Mouse (Mus musculus) liver, postnatal 0 days (tissue): ENCODE measurements around the gene Arhgap1. TPM values are rescaled to one million over a fixed set of nuclear protein-coding genes. Genes with fewer than 3 reads are reported as not detected.

Experiments used
- ATAC-seq: fragments of 200-750 bp; cut with Nextera tagmentation; 2 replicates; pipeline ENCODE4 v1.8.0; 2017; ENCODE audit warnings: mild to moderate bottlenecking, moderate library complexity
- DNase-seq: peaks from one replicate; pipeline ENCODE4 v3.0.0-alpha.2; 2016
- H3K27ac ChIP-seq: fragments of 300-500 bp; sonication (generic); 2 replicates; pipeline ENCODE4 v1.5.1; 2014; ENCODE audit warnings: antibody characterized with exemption, moderate library complexity, mild to moderate bottlenecking, low read depth
- H3K27me3 ChIP-seq: fragments of 300-500 bp; sonication (generic); 2 replicates; pipeline ENCODE4 v1.6.1; 2014; ENCODE audit warnings: low read length, control low read depth, mixed read lengths; ENCODE audit not compliant: insufficient read depth
- H3K36me3 ChIP-seq: fragments of 300-500 bp; sonication (generic); replicated peaks from 2 replicates; pipeline ENCODE4 v1.6.1; 2014; ENCODE audit warnings: mild to moderate bottlenecking, control low read depth, low read length, moderate library complexity, mixed read lengths; ENCODE audit not compliant: insufficient read depth
- H3K4me1 ChIP-seq: fragments of 300-500 bp; sonication (generic); 2 replicates; pipeline ENCODE4 v1.6.1; 2014; ENCODE audit warnings: antibody characterized with exemption, mild to moderate bottlenecking, control low read depth; ENCODE audit not compliant: insufficient read depth
- H3K4me2 ChIP-seq: fragments of 300-500 bp; sonication (generic); 2 replicates; pipeline ENCODE4 v1.6.1; 2014; ENCODE audit warnings: low read depth, mild to moderate bottlenecking, low read length, moderate library complexity, mixed read lengths
- H3K4me3 ChIP-seq: fragments of 300-500 bp; sonication (generic); 2 replicates; pipeline ENCODE4 v1.5.1; 2014; ENCODE audit warnings: low read depth, low read length
- H3K9ac ChIP-seq: fragments of 300-500 bp; sonication (generic); replicated peaks from 2 replicates; pipeline ENCODE4 v1.6.1; 2014; ENCODE audit warnings: mild to moderate bottlenecking, moderate library complexity
- H3K9me3 ChIP-seq: fragments of 300-500 bp; sonication (generic); 2 replicates; pipeline ENCODE4 v1.6.1; 2016; ENCODE audit warnings: mild to moderate bottlenecking, control low read depth, low read length, mixed read lengths
- CTCF ChIP-seq: sonication (generic); IDR thresholded peaks from 2 replicates; pipeline ENCODE4 v1.5.1; 2016; ENCODE audit warnings: antibody characterized with exemption, low read depth
- EP300 ChIP-seq: IDR thresholded peaks from 2 replicates; pipeline ENCODE4 v1.6.1; 2016; ENCODE audit warnings: antibody characterized with exemption, low read depth, mild to moderate bottlenecking
- WGBS: fragments of 180-500 bp; shearing (Covaris S2); extraction: QIAGEN DNeasy Blood & Tissue Kit; methylation state at CpG from one replicate; pipeline ENCODE4 v1.1.7; 2014; ENCODE audit not compliant: insufficient replicate concordance; 5-methylcytosine and 5-hydroxymethylcytosine counted together
- polyA plus RNA-seq: library from polyadenylated mRNA; unstranded; fragments of >200 nt; fragmentation: Nextera tagmentation; extraction: Ambion mirVana; gene quantifications from 2 replicates; pipeline ENCODE4 v1.2.1, GENCODE M21; 2015

The Arhgap1 gene
- polyA plus RNA-seq, 1 experiment from 2014 or later: 27.3 TPM

DNA sequence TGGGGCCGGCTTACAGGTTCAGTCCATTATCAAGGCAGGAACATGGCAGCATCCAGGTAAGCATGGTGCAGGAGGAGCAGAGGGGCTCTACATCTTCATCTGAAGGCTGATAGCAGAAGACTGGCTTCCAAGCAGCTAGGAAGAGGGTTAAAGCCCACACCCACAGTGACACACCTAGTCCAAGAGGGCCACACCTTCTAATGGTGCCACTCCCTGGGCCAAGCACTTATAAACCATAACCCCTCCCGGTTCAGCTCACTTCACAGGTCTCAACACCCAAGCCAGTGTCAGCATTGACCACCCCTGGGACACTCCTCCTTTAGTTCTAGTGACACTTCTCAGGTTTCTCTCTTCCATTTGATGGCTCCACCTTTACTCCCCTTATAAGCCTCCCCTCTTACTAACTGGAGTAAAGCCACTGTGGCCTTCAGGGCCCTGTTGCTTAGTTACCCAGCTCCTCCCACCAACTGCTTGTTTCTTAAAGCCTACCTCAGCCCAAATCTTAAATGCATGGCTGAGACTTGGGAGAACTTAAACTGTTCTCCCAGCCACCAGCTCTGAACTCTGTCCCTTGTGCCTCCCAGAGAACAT lies 6.7 kb upstream of the Arhgap1 start:
- H3K9ac ChIP-seq: 0 out of 2 replicates have a peak overlapping the region, but pooled peaks have one; percentile 11
- peak overlapping the region; percentile 33; the same call in 1 of the 2 replicates for H3K4me2 ChIP-seq
- H3K27me3 ChIP-seq: no peaks in the 10 kb centered on the region
- no peak overlapping the region for H3K4me3 ChIP-seq
- peak; percentile 58 for ATAC-seq
- no peak for DNase-seq
- H3K4me1 ChIP-seq: peaks cover 16% of the 10 kb centered on the region
- WGBS: 81% methylated on average over 2 of the region's 2 CpGs
- no peaks in the 10 kb centered on the region for H3K9me3 ChIP-seq
- peaks cover 42% of the 10 kb centered on the region for H3K36me3 ChIP-seq
- TF ChIP-seq EP300 (no peak), CTCF (no peak)
- H3K27ac ChIP-seq: peak overlapping the region; percentile 39; the same call in 1 of the 2 replicates

DNA sequence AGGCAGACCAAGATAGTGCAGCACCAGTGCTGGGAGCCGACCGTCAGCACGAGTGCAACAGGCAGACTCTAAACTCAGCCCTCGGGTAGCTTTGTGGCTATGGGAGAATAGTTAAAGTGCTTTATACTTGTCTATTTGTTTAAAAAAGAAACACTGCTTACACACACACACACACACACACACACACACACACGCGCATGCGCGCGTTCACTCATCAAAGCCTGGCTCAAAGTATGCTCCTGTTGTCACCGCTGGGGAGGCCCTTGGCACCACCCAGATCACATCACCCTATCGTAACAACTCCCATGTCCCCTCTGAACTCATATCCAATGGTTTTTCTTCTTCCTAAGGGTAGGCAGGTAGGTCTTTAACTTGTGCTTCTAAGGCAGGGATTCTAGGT lies 5.6 kb upstream of the Arhgap1 start:
- ATAC-seq (no peak), DNase-seq (no peak)
- 90% methylated on average over 11 of the region's 11 CpGs for WGBS
- H3K9ac ChIP-seq: no peak overlapping the region
- H3K4me2 ChIP-seq: no peak overlapping the region
- no peak overlapping the region for H3K4me3 ChIP-seq
- no peaks in the 10 kb centered on the region for H3K9me3 ChIP-seq
- no peak overlapping the region for H3K27ac ChIP-seq
- H3K36me3 ChIP-seq: peaks cover 42% of the 10 kb centered on the region
- no peaks in the 10 kb centered on the region for H3K27me3 ChIP-seq
- peaks cover 20% of the 10 kb centered on the region for H3K4me1 ChIP-seq
- TF ChIP-seq EP300 (no peak), CTCF (no peak)

DNA sequence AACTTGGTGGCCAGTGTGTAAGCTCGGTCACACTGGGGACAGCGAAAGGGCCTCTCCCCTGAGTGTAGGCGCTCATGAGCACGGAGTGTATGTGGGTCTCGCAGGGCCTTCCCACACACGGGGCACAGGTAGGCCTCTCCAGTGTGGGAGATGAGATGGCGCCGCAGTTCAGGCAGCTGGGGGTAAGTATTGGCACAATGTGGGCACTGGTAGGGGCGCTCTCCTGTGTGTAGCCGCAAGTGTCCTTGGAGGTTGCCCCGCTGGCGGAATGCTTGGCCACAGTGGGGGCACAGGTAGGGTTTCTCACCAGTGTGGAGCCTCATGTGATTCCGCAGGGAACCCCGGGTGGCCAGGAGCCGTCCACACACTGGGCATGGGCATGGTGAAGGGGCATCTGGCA lies 4.3 kb upstream of the Arhgap1 start:
- DNase-seq: no peak
- H3K9ac ChIP-seq: no peak overlapping the region
- TF ChIP-seq CTCF (no peak), EP300 (no peak)
- no peak overlapping the region for H3K4me3 ChIP-seq
- no peak for ATAC-seq
- peaks cover 20% of the 10 kb centered on the region for H3K4me1 ChIP-seq
- no peak overlapping the region for H3K4me2 ChIP-seq
- H3K27ac ChIP-seq: no peak overlapping the region
- no peaks in the 10 kb centered on the region for H3K9me3 ChIP-seq
- WGBS: 94% methylated on average over 13 of the region's 15 CpGs
- H3K36me3 ChIP-seq: peaks cover 42% of the 10 kb centered on the region
- no peaks in the 10 kb centered on the region for H3K27me3 ChIP-seq

DNA sequence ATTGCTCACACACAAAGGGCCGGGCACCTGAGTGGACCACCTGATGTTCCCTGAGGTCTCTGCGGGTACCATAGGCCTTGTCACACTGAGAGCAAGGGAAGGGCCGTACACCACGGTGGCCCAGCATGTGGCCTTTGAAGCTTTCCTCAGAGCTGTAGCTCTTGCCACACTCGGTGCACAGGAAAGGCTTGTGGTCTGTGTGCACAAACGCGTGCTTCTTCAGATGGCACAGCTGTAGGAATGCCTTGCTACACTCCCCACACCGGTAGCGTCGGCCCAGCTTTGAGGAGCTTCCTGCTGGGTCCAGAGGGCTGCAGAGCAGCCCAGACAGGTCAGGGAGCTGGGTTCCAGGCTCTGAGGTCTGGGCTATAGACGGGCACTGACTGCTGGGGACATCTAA lies 3.8 kb upstream of the Arhgap1 start:
- 73% methylated on average over 11 of the region's 11 CpGs for WGBS
- no peak overlapping the region; the same call in 1 of the 2 replicates for H3K27ac ChIP-seq
- peaks cover 20% of the 10 kb centered on the region for H3K4me1 ChIP-seq
- no peak overlapping the region for H3K4me3 ChIP-seq
- no peak for DNase-seq
- H3K27me3 ChIP-seq: no peaks in the 10 kb centered on the region
- H3K9me3 ChIP-seq: no peaks in the 10 kb centered on the region
- H3K4me2 ChIP-seq: no peak overlapping the region
- peaks cover 42% of the 10 kb centered on the region for H3K36me3 ChIP-seq
- TF ChIP-seq CTCF (no peak), EP300 (no peak)
- ATAC-seq: no peak
- no peak overlapping the region for H3K9ac ChIP-seq

DNA sequence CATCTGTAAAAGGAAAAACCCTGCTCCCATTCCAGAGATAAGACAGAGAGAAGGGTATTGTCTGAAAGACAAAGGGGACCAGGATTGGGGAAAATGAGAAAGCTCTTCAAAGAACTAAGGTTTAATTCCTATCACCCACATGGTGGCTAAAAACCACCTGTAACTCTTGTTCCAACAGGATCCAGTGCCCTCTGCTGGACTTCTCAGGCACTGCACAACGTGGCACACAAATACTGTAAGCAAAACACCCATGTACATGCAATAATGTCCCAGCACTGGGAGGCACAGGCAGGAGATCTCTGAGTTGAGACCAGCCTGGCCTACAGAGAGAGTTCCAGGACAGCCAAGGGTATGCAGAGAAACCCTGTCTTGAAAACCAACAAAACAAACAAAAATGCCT lies 2.9 kb upstream of the Arhgap1 start:
- Histone ChIP-seq H3K4me1 (peaks cover 27% of the 10 kb centered on the region), H3K27ac (no peak overlapping the region), H3K9me3 (no peaks in the 10 kb centered on the region), H3K4me3 (no peak overlapping the region), H3K9ac (no peak overlapping the region), H3K4me2 (no peak overlapping the region), H3K27me3 (no peaks in the 10 kb centered on the region), H3K36me3 (peaks cover 42% of the 10 kb centered on the region)
- ATAC-seq: no peak
- DNase-seq: peak; percentile 74
- 9% methylated on average over 1 of the region's 1 CpGs for WGBS
- peak; percentile 80 for TF ChIP-seq CTCF
- no peak for TF ChIP-seq EP300

DNA sequence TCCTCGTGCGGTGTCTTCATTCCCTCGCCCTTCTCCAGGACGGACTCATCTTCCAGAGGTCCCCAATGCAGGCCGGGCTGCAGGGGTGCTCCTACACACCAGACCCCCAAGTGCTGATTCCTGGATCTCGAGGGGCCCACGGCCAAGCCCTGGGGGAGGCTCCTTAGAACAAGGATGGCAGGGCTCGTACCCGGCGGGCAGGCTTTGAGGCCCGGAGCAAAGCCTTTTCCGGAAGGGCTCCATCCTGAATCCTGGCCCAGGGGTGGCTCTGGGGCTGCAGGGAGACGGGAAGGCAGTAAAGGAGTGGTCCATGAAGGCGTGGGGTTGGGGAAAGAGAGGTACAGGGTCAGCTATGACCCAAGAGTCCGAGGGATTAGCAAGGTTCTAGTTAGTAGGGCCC lies 508 bp upstream of the Arhgap1 start:
- ATAC-seq: no peak
- peaks cover 47% of the 10 kb centered on the region for H3K36me3 ChIP-seq

More for the DNA sequence above, 508 bp upstream of the Arhgap1 start:
- DNase-seq: no peak
- no peaks in the 10 kb centered on the region for H3K9me3 ChIP-seq
- H3K27ac ChIP-seq: peak overlapping the region; percentile 97
- peaks cover 30% of the 10 kb centered on the region for H3K4me1 ChIP-seq
- H3K27me3 ChIP-seq: no peaks in the 10 kb centered on the region
- H3K4me3 ChIP-seq: peak overlapping the region; percentile 78
- H3K9ac ChIP-seq: peak overlapping the region; percentile 91
- H3K4me2 ChIP-seq: peak overlapping the region; percentile 99
- no peak for TF ChIP-seq CTCF
- TF ChIP-seq EP300: no peak
- under 1% methylated on average over 15 of the region's 15 CpGs for WGBS
